Mouse (Mus musculus) hindbrain, embryonic 10.5 days (tissue): Measurements from ENCODE around the gene Ntm. TPM values are rescaled to one million over a fixed set of nuclear protein-coding genes. Genes with fewer than 3 reads are reported as not detected.
A peak's percentile ranks its signal among the peaks of the same experiment; 100 is the strongest.

Source experiments
- DNase-seq: peaks from one replicate; pipeline ENCODE4 v3.0.0-alpha.2; 2017; ENCODE audit warnings: low spot score
- H3K27ac ChIP-seq: fragments of 300-500 bp; sonication (generic); 2 replicates; pipeline ENCODE4 v1.5.1; 2016; ENCODE audit warnings: mild to moderate bottlenecking, moderate library complexity
- H3K27me3 ChIP-seq: fragments of 300-500 bp; sonication (generic); 2 replicates; pipeline ENCODE4 v1.6.1; 2016; ENCODE audit warnings: mild to moderate bottlenecking; ENCODE audit not compliant: poor library complexity, insufficient read depth, severe bottlenecking
- H3K36me3 ChIP-seq: fragments of 300-500 bp; sonication (generic); 2 replicates; pipeline ENCODE4 v1.6.1; 2016; ENCODE audit warnings: mild to moderate bottlenecking, moderate library complexity
- H3K4me1 ChIP-seq: fragments of 300-500 bp; sonication (generic); replicated peaks from 2 replicates; pipeline ENCODE4 v1.6.1; 2016; ENCODE audit warnings: mild to moderate bottlenecking
- H3K4me3 ChIP-seq: fragments of 300-500 bp; sonication (generic); 2 replicates; pipeline ENCODE4 v1.5.1; 2016; ENCODE audit warnings: mild to moderate bottlenecking, moderate library complexity
- H3K9me3 ChIP-seq: fragments of 300-500 bp; sonication (generic); 2 replicates; pipeline ENCODE4 v1.6.1; 2016; ENCODE audit warnings: mild to moderate bottlenecking, moderate library complexity
- WGBS: fragments of 180-500 bp; shearing (Covaris S2); methylation state at CpG from one replicate; pipeline ENCODE4 v1.1.7; 2016; 5-methylcytosine and 5-hydroxymethylcytosine counted together
- polyA plus RNA-seq: library from polyadenylated mRNA; unstranded; fragments of >200 nt; fragmentation: Nextera tagmentation; extraction: Ambion mirVana; gene quantifications from 2 replicates; pipeline ENCODE4 v1.2.1, GENCODE M21; 2016

The Ntm gene
- polyA plus RNA-seq, 1 experiment from 2014 or later: 12.1 TPM

GRCm38 (mm10) chr9:29433910-29434309 lies 529.0 kb downstream of the Ntm start:
- 5% methylated on average over 4 of the region's 4 CpGs for WGBS
- Histone ChIP-seq H3K27ac (peak overlapping the region; percentile 59; the same call in 1 of the 2 replicates), H3K4me3 (no peak overlapping the region), H3K27me3 (peaks cover 22% of the 10 kb centered on the region), H3K36me3 (no peaks in the 10 kb centered on the region), H3K9me3 (no peaks in the 10 kb centered on the region), H3K4me1 (peaks cover 23% of the 10 kb centered on the region)
- DNase-seq: peak; percentile 31

DNA sequence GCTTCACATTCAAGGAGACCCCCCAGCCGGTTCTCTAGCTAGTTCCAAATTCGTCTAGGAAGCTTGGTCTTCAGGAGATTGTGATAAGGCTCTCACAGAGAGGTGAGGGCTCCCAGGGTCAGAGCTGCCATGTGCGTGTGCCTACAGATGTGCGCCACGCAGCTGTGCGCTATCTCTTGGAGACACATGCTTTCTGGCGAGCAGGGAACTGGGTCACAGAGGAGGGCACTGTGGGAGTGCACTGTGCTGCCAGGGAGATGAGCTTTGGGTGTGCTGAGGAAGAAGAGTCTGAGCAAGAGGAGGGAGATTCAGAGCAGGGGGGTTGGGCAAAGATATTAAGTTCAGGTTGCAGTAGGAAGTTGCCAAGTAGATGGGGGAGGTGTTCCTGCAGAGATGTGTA lies 529.8 kb downstream of the Ntm start:
- H3K27me3 ChIP-seq: peaks cover 22% of the 10 kb centered on the region
- no peaks in the 10 kb centered on the region for H3K36me3 ChIP-seq
- DNase-seq: no peak
- H3K9me3 ChIP-seq: no peaks in the 10 kb centered on the region
- 53% methylated on average over 7 of the region's 7 CpGs for WGBS
- 0 out of 2 replicates have a peak overlapping the region, but pooled peaks have one; percentile 50 for H3K27ac ChIP-seq
- H3K4me3 ChIP-seq: no peak overlapping the region
- H3K4me1 ChIP-seq: peaks cover 31% of the 10 kb centered on the region

DNA sequence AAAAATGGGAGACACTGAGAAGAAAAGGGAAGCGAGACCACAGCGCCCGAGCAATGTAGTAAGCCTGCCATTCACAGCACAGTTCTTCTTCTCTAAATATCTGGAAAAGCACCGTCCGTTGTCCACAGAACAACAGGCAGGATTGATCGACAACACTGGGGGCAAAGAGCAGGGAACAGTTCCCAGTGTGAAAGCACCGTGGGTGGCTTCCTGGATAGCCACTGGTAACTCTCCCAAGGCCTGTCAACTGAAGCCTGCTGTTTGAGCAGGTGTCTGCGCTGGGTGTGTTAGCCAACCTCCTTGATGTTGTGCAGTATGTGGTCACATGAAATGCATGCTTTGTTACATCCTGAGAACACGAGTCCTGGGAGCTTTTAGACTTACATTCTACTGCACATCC lies 531.4 kb downstream of the Ntm start:
- H3K9me3 ChIP-seq: no peaks in the 10 kb centered on the region
- peaks cover 22% of the 10 kb centered on the region for H3K27me3 ChIP-seq
- DNase-seq: no peak
- WGBS: 66% methylated on average over 9 of the region's 9 CpGs
- no peak overlapping the region for H3K27ac ChIP-seq
- peaks cover 35% of the 10 kb centered on the region for H3K4me1 ChIP-seq
- H3K36me3 ChIP-seq: no peaks in the 10 kb centered on the region
- H3K4me3 ChIP-seq: no peak overlapping the region

GRCm38 (mm10) chr9:29430189-29430588 lies 532.8 kb downstream of the Ntm start:
- no peak for DNase-seq
- Histone ChIP-seq H3K4me3 (no peak overlapping the region), H3K27me3 (peaks cover 22% of the 10 kb centered on the region), H3K4me1 (peaks cover 35% of the 10 kb centered on the region), H3K36me3 (no peaks in the 10 kb centered on the region), H3K27ac (no peak overlapping the region), H3K9me3 (no peaks in the 10 kb centered on the region)
- WGBS: 73% methylated on average over 3 of the region's 3 CpGs

DNA sequence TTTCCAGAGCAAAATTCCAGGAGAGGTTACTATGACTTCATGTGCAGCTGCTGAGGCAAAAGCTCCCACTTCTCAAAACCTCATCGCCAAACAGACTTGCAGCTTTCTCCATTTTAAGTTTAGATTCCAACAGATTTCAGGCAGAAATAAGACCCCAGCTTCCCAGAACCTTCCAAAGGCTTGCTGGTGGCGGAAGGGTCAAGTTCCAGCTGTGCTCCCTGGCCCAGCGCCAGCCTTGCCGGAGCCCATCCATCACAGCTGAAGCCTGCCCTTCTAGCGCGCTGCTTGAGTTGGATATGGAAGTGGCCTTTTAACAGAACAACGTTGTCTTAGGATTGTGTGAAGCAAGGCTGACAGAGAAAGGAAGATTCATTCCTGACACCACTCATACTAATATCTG lies 534.6 kb downstream of the Ntm start:
- WGBS: 34% methylated on average over 7 of the region's 7 CpGs
- peaks cover 18% of the 10 kb centered on the region for H3K4me1 ChIP-seq
- H3K36me3 ChIP-seq: no peaks in the 10 kb centered on the region
- peak overlapping the region; percentile 25; the same call in 1 of the 2 replicates for H3K27ac ChIP-seq
- no peak overlapping the region for H3K4me3 ChIP-seq
- H3K27me3 ChIP-seq: peaks cover 16% of the 10 kb centered on the region
- DNase-seq: peak; percentile 74
- no peaks in the 10 kb centered on the region for H3K9me3 ChIP-seq

DNA sequence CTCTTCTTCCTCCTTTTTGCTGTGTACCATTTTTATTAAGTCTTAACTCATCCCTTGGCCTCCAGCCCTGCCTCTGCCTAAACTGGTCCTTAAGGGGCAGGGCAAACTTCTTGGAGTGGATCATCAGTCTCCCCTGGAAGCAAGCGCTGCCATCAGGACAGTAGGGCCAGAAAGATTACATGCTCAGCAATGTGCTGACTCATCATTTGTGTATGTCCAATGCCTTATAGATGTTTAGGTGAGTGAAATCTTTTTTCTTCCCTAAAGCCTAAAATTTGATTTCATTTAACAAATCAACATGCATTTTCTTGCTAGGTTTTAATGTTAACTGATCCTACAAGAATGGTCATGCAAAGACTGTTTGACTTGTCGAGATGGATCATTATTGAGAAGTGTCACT lies 536.7 kb downstream of the Ntm start:
- WGBS: 90% methylated on average over 2 of the region's 2 CpGs
- Histone ChIP-seq H3K36me3 (no peaks in the 10 kb centered on the region), H3K27ac (no peak overlapping the region), H3K27me3 (peaks cover 7% of the 10 kb centered on the region; the same call in 1 of the 2 replicates), H3K4me1 (peaks cover 14% of the 10 kb centered on the region), H3K9me3 (no peaks in the 10 kb centered on the region), H3K4me3 (no peak overlapping the region)
- no peak for DNase-seq

- Histone ChIP-seq H3K27me3 (peaks cover 45% of the 10 kb centered on the region), H3K4me3 (no peak overlapping the region), H3K4me1 (peaks cover 23% of the 10 kb centered on the region), H3K27ac (no peak overlapping the region), H3K9me3 (no peaks in the 10 kb centered on the region), H3K36me3 (no peaks in the 10 kb centered on the region)
- DNase-seq: no peak
- 82% methylated on average over 2 of the region's 2 CpGs for WGBS
Measured at GRCm38 (mm10) chr9:29415578-29415977, 547.4 kb downstream of the Ntm start.

DNA sequence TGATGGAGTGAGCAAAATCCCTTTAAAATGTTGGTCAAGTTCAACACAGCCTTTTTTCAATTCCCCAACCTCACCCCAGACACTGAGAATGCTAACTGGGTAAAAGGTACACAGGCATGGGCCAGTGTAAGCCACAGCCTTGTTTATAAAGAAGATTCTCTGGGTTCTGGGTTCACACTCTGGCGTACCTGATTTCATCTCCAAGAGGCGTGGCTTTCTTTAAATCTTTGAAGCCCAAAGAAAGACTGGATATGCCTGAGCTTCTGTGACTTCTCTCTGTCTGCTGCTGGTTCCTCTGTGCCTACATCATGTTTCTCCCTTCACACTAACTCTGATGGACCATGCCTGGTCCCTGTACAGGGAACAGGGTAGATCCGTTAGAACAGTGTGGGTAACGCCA lies 549.8 kb downstream of the Ntm start:
- Histone ChIP-seq H3K4me3 (no peak overlapping the region), H3K27me3 (peaks cover 54% of the 10 kb centered on the region)
- 66% methylated on average over 4 of the region's 4 CpGs for WGBS

GRCm38 (mm10) chr9:29412181-29412771 lies 550.7 kb downstream of the Ntm start:
- DNase-seq: peak; percentile 78
- WGBS: under 1% methylated on average over 61 of the region's 61 CpGs

More for the DNA sequence above, 549.8 kb downstream of the Ntm start:
- DNase-seq: no peak
- no peak overlapping the region for H3K27ac ChIP-seq
- H3K4me1 ChIP-seq: peaks cover 24% of the 10 kb centered on the region
- H3K36me3 ChIP-seq: no peaks in the 10 kb centered on the region
- no peaks in the 10 kb centered on the region for H3K9me3 ChIP-seq

DNA sequence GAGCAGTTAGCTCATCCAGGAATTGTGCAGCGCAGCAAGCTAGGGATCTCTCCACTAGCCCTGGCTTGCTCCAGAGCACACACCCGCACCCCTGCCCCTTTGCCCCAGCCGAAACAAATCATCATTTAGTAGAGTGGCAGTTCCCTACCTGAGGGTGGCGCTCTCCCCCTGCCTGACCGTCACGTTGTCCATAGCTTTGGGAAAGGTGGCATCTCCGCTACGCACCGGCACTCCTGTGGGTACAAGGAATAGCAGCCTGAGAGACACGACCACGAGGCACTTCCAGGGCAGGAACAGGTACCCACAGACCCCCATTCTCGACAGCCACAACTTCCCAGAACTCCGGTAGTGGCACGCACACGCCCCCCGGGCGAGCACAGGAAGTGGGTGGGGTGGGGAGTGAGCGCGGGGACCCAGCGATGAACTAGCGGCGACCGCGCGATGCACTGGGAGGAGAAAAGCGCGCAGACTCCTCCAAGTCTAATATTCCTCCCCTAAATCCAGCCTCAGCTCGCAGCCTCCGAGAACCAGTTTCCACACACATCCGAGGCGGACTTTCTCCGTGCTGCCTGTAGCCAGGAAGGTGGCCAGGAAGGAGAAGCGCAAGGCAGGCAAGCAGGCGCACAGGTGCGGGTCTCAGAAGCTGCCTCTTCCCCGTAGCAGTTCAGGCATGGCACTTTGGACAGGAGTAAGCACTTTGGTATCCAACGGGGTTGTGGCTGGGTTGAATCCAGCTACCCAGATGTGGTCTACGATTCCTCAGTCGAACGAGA lies 551.3 kb downstream of the Ntm start:
- under 1% methylated on average over 40 of the region's 40 CpGs for WGBS
- H3K36me3 ChIP-seq: no peaks in the 10 kb centered on the region
- peaks cover 24% of the 10 kb centered on the region for H3K4me1 ChIP-seq
- peak overlapping the region; percentile 66 for H3K4me3 ChIP-seq
- peak; percentile 76 for DNase-seq
- peaks cover 54% of the 10 kb centered on the region for H3K27me3 ChIP-seq
- peak overlapping the region; percentile 84 for H3K27ac ChIP-seq
- no peaks in the 10 kb centered on the region for H3K9me3 ChIP-seq

More at GRCm38 (mm10) chr9:29412181-29412771, 550.7 kb downstream of the Ntm start:
- peaks cover 54% of the 10 kb centered on the region for H3K27me3 ChIP-seq
- no peaks in the 10 kb centered on the region for H3K36me3 ChIP-seq
- H3K27ac ChIP-seq: peak overlapping the region; percentile 84
- peaks cover 24% of the 10 kb centered on the region for H3K4me1 ChIP-seq
- H3K4me3 ChIP-seq: peak overlapping the region; percentile 66
- no peaks in the 10 kb centered on the region for H3K9me3 ChIP-seq

DNA sequence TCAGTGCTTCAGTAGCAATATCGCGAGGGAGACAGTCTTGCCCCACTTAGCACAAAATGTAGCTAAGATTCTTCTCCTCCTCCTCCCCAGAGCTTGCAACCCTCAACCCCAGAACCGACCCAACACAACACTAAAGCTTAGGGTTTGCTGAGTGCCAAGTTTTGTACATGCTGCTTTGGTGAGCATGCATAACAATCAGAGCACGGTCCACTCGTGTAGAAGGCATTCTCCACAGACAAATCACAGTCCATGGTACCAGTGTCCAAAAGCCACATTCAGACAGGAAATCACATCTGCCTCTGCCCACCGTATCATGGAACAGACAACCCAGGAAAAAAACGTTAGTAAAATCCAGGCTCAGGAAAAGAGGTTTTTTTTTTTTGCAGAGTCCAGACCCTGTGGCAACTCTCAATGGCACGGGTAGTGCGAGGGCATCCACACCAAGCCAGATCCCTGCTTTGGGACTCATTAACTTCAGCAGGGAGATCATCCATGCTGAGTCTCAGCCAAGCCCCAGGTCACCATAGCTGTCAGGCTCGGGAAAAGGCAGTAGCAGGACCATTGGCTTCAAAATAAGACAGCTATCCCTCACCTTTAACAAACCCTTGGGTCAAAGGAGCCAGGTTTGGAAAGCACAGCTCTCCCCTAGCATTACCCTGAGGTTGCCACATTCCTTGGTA lies 552.1 kb downstream of the Ntm start:
- WGBS: 56% methylated on average over 10 of the region's 10 CpGs
- Histone ChIP-seq H3K36me3 (no peaks in the 10 kb centered on the region), H3K27me3 (peaks cover 54% of the 10 kb centered on the region), H3K4me3 (peak overlapping the region; percentile 66), H3K9me3 (no peaks in the 10 kb centered on the region), H3K27ac (no peak overlapping the region; the same call in 1 of the 2 replicates), H3K4me1 (peaks cover 24% of the 10 kb centered on the region)
- DNase-seq: no peak

GRCm38 (mm10) chr9:29410284-29410683 lies 552.7 kb downstream of the Ntm start:
- DNase-seq: no peak
- H3K4me1 ChIP-seq: peaks cover 24% of the 10 kb centered on the region
- no peak overlapping the region for H3K4me3 ChIP-seq
- H3K36me3 ChIP-seq: no peaks in the 10 kb centered on the region
- H3K9me3 ChIP-seq: no peaks in the 10 kb centered on the region
- 77% methylated on average over 6 of the region's 6 CpGs for WGBS
- peaks cover 54% of the 10 kb centered on the region for H3K27me3 ChIP-seq
- no peak overlapping the region for H3K27ac ChIP-seq
